Mouse (Mus musculus): ENCODE results near the gene Zfp36. TPM values are rescaled to one million over a fixed set of nuclear protein-coding genes. Genes with fewer than 3 reads are reported as not detected.

Zfp36 gene
- polyA plus RNA-seq, 1 experiment, result 119 TPM

GRCm38 (mm10) chr7:28385196-28385595 lies 5.1 kb upstream of the Zfp36 start:
- Histone ChIP-seq H3K4me1 (ENCODE audit: control insufficient read depth, insufficient read depth, low read length) (peaks cover 42% of the 10 kb centered on the region), H3K27ac (ENCODE audit: insufficient read depth, low read depth, low read length) (peak overlapping the region; percentile 99), H3K4me3 (ENCODE audit: insufficient read depth, low read length) (no peak overlapping the region)
- no peak for TF ChIP-seq CTCF (IDR thresholded peaks at IDR 0.05; ENCODE audit: low read depth, low read length)

- Histone ChIP-seq H3K4me1 (ENCODE audit: control insufficient read depth, insufficient read depth, low read length) (peaks cover 41% of the 10 kb centered on the region), H3K27ac (ENCODE audit: insufficient read depth, low read depth, low read length) (peak overlapping the region; percentile 99), H3K4me3 (ENCODE audit: insufficient read depth, low read length) (no peak overlapping the region)
- TF ChIP-seq POLR2A (IDR thresholded peaks at IDR 0.05; ENCODE audit: borderline replicate concordance, low read depth, low read length) (no peak), CTCF (IDR thresholded peaks at IDR 0.05; ENCODE audit: low read depth, low read length) (no peak)
These were observed 4.1 kb upstream of the Zfp36 start for GRCm38 (mm10) chr7:28384162-28384561.

DNA sequence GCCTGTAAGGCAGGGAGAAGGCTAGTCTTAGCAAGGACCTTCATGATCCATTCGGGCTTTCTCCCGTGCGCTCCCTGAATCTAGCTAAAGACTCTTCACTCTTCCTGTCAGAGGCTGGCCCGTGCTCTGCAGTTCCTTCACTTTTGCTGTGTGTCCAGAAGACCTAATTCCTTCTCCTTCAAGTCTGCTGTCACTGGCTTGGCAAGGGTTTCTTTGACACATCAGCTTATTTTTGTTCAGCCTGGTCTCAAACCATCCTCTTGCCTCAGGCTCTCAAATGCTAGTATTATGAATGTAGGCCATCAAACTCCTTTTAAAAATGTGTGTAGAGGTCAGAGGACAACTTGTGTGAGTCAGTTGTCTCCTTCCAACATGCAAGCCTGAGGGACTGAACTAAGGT lies 3.6 kb upstream of the Zfp36 start:
- no peak for TF ChIP-seq POLR2A (IDR thresholded peaks at IDR 0.05; ENCODE audit: borderline replicate concordance, low read depth, low read length)
- TF ChIP-seq CTCF (IDR thresholded peaks at IDR 0.05; ENCODE audit: low read depth, low read length), result no peak
- Histone ChIP-seq H3K4me1 (ENCODE audit: control insufficient read depth, insufficient read depth, low read length) (peaks cover 41% of the 10 kb centered on the region), H3K27ac (ENCODE audit: insufficient read depth, low read depth, low read length) (peak overlapping the region; percentile 99), H3K4me3 (ENCODE audit: insufficient read depth, low read length) (peak overlapping the region; percentile 18)

- no peak for TF ChIP-seq CTCF (IDR thresholded peaks at IDR 0.05; ENCODE audit: low read depth, low read length)
- no peak for TF ChIP-seq POLR2A (IDR thresholded peaks at IDR 0.05; ENCODE audit: borderline replicate concordance, low read depth, low read length)
- Histone ChIP-seq H3K27ac (ENCODE audit: insufficient read depth, low read depth, low read length) (peak overlapping the region; percentile 99), H3K4me3 (ENCODE audit: insufficient read depth, low read length) (peak overlapping the region; percentile 18), H3K4me1 (ENCODE audit: control insufficient read depth, insufficient read depth, low read length) (peaks cover 41% of the 10 kb centered on the region)
These were observed 2.9 kb upstream of the Zfp36 start for GRCm38 (mm10) chr7:28382981-28383396.

DNA sequence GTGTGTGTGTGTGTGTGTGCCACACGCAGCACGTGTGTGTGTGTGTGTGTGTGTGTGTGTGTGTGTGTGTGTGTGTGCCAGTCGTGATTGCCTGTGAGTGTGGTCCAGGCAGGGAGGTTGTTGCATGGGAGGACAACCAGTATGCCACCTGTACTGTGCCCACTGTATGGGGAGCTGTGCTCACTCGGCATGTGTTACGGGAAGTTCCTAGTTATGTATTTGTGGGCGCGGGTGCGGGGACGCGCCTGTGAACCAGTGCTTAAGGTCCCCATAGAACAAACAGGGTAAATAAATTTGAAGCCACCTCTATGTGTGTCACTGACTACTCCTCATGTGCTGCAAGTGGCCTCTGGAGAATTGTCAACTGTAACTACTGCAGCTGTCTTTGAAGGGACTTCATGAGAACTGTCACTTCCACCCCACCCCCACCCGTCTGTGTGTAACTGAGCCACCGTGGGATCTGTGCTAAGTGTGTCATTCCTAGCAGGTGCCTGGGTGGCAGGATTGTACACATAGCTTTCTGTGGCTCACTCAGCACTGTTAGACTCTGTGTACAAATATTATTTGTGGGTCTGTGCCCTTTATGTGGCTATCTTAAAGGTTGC lies 2.4 kb upstream of the Zfp36 start:
- Histone ChIP-seq H3K4me1 (ENCODE audit: control insufficient read depth, insufficient read depth, low read length) (peaks cover 41% of the 10 kb centered on the region), H3K27ac (ENCODE audit: insufficient read depth, low read depth, low read length) (peak overlapping the region; percentile 99), H3K4me3 (ENCODE audit: insufficient read depth, low read length) (peak overlapping the region; percentile 59)
- TF ChIP-seq CTCF (IDR thresholded peaks at IDR 0.05; ENCODE audit: low read depth, low read length) (no peak), POLR2A (IDR thresholded peaks at IDR 0.05; ENCODE audit: borderline replicate concordance, low read depth, low read length) (no peak)

DNA sequence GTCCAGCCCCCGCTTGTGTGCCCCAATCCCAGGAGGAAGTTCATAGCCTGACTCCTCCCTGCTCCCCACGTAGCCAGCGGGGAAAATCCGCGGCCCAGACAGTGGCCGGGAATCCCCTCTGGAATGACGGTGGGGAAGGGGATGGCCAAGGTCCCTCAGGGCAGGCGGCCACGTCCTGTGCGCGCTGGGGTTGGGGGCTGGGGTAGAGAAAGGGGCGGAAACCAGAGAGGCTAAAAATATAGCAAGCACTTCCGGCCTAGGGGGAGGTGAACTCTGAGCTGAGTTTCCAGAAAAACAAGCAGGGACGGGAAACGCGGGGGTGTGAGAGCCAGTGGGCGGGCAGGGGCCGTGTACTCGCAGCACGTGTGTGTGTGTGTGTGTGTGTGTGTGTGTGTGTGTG lies 1.9 kb upstream of the Zfp36 start:
- H3K4me1 ChIP-seq (ENCODE audit: control insufficient read depth, insufficient read depth, low read length), result peaks cover 41% of the 10 kb centered on the region
- peak overlapping the region; percentile 59 for H3K4me3 ChIP-seq (ENCODE audit: insufficient read depth, low read length)
- no peak for TF ChIP-seq POLR2A (IDR thresholded peaks at IDR 0.05; ENCODE audit: borderline replicate concordance, low read depth, low read length)
- TF ChIP-seq CTCF (IDR thresholded peaks at IDR 0.05; ENCODE audit: low read depth, low read length), result no peak
- H3K27ac ChIP-seq (ENCODE audit: insufficient read depth, low read depth, low read length), result peak overlapping the region; percentile 99

- H3K27ac ChIP-seq (ENCODE audit: insufficient read depth, low read depth, low read length), result peak overlapping the region; percentile 99
- H3K4me3 ChIP-seq (ENCODE audit: insufficient read depth, low read length), result peak overlapping the region; percentile 59
- H3K4me1 ChIP-seq (ENCODE audit: control insufficient read depth, insufficient read depth, low read length), result peaks cover 39% of the 10 kb centered on the region
- TF ChIP-seq CTCF (IDR thresholded peaks at IDR 0.05; ENCODE audit: low read depth, low read length), result no peak
- no peak for TF ChIP-seq POLR2A (IDR thresholded peaks at IDR 0.05; ENCODE audit: borderline replicate concordance, low read depth, low read length)
These were observed 1.2 kb upstream of the Zfp36 start for GRCm38 (mm10) chr7:28381017-28381790.

DNA sequence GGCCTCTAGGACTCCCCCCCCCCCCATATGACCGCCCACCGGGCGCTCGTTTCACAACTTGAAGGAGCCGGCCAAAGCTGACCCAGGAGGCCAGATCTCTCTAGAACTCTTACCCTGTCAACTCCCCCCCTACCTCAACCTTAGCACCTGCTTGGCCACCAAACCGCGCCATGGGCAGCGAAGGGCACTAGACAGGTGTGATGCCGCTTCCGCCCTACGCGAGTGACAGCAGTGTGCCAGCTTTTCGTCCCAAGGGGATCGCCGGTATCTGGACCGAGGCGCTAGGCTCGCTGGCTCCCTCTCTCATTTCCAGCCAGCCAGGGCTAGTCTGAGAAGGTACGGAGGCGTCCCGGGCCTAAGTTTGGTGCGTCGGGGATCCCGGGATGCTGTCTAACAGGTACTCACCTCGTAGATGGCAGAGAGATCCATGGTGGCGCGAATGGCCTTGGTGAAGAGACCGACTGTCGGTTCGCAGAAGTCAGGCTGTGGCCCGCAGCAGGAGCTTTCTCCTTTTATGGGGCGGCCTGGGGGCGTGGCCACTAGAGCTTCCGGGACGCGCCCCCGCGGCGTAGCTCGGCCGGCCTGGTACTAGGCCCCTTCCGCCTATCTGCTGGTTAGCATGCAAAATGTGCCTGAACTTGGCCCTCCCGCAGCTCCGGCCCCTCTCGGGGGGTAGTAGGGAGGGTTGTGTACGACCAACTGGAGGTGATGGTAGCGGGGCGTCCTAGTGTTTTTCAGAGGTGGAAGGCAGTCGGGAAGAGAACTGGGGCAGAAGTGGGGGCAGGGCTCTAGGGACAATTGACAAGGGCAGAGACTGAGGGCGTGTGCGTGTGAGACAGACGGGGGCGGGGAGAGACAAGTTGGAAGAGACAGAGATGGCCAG lies 1.0 kb downstream of the Zfp36 start:
- Histone ChIP-seq H3K27ac (ENCODE audit: insufficient read depth, low read depth, low read length) (peak overlapping the region; percentile 99), H3K4me3 (ENCODE audit: insufficient read depth, low read length) (peak overlapping the region; percentile 93), H3K4me1 (ENCODE audit: control insufficient read depth, insufficient read depth, low read length) (peaks cover 28% of the 10 kb centered on the region)
- TF ChIP-seq POLR2A (IDR thresholded peaks at IDR 0.05; ENCODE audit: borderline replicate concordance, low read depth, low read length) (peak; percentile 99), CTCF (IDR thresholded peaks at IDR 0.05; ENCODE audit: low read depth, low read length) (no peak)

GRCm38 (mm10) chr7:28378066-28378690 lies 1.9 kb downstream of the Zfp36 start:
- Histone ChIP-seq H3K4me1 (ENCODE audit: control insufficient read depth, insufficient read depth, low read length) (peaks cover 23% of the 10 kb centered on the region), H3K27ac (ENCODE audit: insufficient read depth, low read depth, low read length) (peak overlapping the region; percentile 88), H3K4me3 (ENCODE audit: insufficient read depth, low read length) (peak overlapping the region; percentile 93)
- TF ChIP-seq POLR2A (IDR thresholded peaks at IDR 0.05; ENCODE audit: borderline replicate concordance, low read depth, low read length) (no peak), CTCF (IDR thresholded peaks at IDR 0.05; ENCODE audit: low read depth, low read length) (no peak)

All from bone marrow macrophage, adult 2 months (primary cell).